Mouse (Mus musculus) forebrain, embryonic 15.5 days (tissue): ENCODE results near the gene Ctcfl. TPM values are rescaled to one million over a fixed set of nuclear protein-coding genes. Genes with fewer than 3 reads are reported as not detected.
"Not testable (repeated sequence)": the region's sequence is repeated elsewhere in the genome, so short reads cannot be mapped to it uniquely, and the experiment has no call there.

ENCODE experiments used
- ATAC-seq: fragments of 200-750 bp; cut with Nextera tagmentation; replicated peaks from 2 replicates; pipeline ENCODE4 v1.8.0; 2017; ENCODE audit warnings: mild to moderate bottlenecking, moderate TSS enrichment, moderate library complexity
- H3K27ac ChIP-seq: fragments of 300-500 bp; sonication (generic); replicated peaks from 2 replicates; pipeline ENCODE4 v1.5.1; 2015; ENCODE audit warnings: mild to moderate bottlenecking, inconsistent platforms
- H3K27me3 ChIP-seq: fragments of 300-500 bp; sonication (generic); 2 replicates; pipeline ENCODE4 v1.6.1; 2015; ENCODE audit warnings: inconsistent platforms
- H3K36me3 ChIP-seq: fragments of 300-500 bp; sonication (generic); 2 replicates; pipeline ENCODE4 v1.6.1; 2015; ENCODE audit warnings: mild to moderate bottlenecking, inconsistent platforms
- H3K4me1 ChIP-seq: fragments of 300-500 bp; sonication (generic); 2 replicates; pipeline ENCODE4 v1.6.1; 2015; ENCODE audit warnings: inconsistent platforms
- H3K4me2 ChIP-seq: fragments of 300-500 bp; sonication (generic); replicated peaks from 2 replicates; pipeline ENCODE4 v1.6.1; 2015; ENCODE audit warnings: mild to moderate bottlenecking, inconsistent platforms
- H3K4me3 ChIP-seq: fragments of 300-500 bp; sonication (generic); 2 replicates; pipeline ENCODE4 v1.5.1; 2015; ENCODE audit warnings: mild to moderate bottlenecking, inconsistent platforms
- H3K9ac ChIP-seq: fragments of 300-500 bp; sonication (generic); replicated peaks from 2 replicates; pipeline ENCODE4 v1.6.1; 2015; ENCODE audit warnings: mild to moderate bottlenecking, inconsistent platforms
- H3K9me3 ChIP-seq: fragments of 300-500 bp; sonication (generic); 2 replicates; pipeline ENCODE4 v1.6.1; 2016; ENCODE audit warnings: inconsistent platforms
- whole genome bisulfite sequencing: fragments of 180-500 bp; shearing (Covaris S2); methylation state at CpG from one replicate; pipeline ENCODE4 v1.1.7; 2015; ENCODE audit warnings: mixed read lengths; 5-methylcytosine and 5-hydroxymethylcytosine counted together
- polyA plus RNA-seq: library from polyadenylated mRNA; unstranded; fragments of >200 nt; fragmentation: Nextera tagmentation; extraction: Ambion mirVana; gene quantifications from 2 replicates; pipeline ENCODE4 v1.2.1, GENCODE M21; 2015

Gene Ctcfl
- polyA plus RNA-seq, 1 experiment from 2014 or later = 0.06 TPM

GRCm38 (mm10) chr2:173106409-173106808 is 12.9 kb downstream of the Ctcfl start:
- 85% methylated on average over 9 of the region's 9 CpGs for WGBS
- no peaks in the 10 kb centered on the region for H3K36me3 ChIP-seq

GRCm38 (mm10) chr2:173097337-173097736 is 22.0 kb downstream of the Ctcfl start:
- 83% methylated on average over 10 of the region's 10 CpGs for WGBS
- not testable (repeated sequence) for H3K4me3 ChIP-seq, ATAC-seq, H3K9me3 ChIP-seq, H3K27me3 ChIP-seq, H3K4me2 ChIP-seq, H3K9ac ChIP-seq, H3K36me3 ChIP-seq, H3K4me1 ChIP-seq, H3K27ac ChIP-seq

More at GRCm38 (mm10) chr2:173106409-173106808, 12.9 kb downstream of the Ctcfl start:
- Histone ChIP-seq H3K9ac (no peak overlapping the region), H3K27ac (no peak overlapping the region), H3K4me1 (no peaks in the 10 kb centered on the region), H3K27me3 (peaks cover 3% of the 10 kb centered on the region; the same call in 1 of the 2 replicates), H3K4me2 (no peak overlapping the region), H3K4me3 (no peak overlapping the region), H3K9me3 (no peaks in the 10 kb centered on the region)
- ATAC-seq = no peak

- H3K9ac ChIP-seq = no peak overlapping the region
- ATAC-seq = peak; percentile 74
- no peak overlapping the region for H3K27ac ChIP-seq
- no peaks in the 10 kb centered on the region for H3K9me3 ChIP-seq
- H3K36me3 ChIP-seq = no peaks in the 10 kb centered on the region
- H3K4me2 ChIP-seq = no peak overlapping the region
- H3K4me3 ChIP-seq = no peak overlapping the region
- no peaks in the 10 kb centered on the region for H3K27me3 ChIP-seq
- WGBS = 15% methylated on average over 6 of the region's 6 CpGs
- no peaks in the 10 kb centered on the region for H3K4me1 ChIP-seq
Observed at GRCm38 (mm10) chr2:173089437-173089836, 29.9 kb downstream of the Ctcfl start.

DNA sequence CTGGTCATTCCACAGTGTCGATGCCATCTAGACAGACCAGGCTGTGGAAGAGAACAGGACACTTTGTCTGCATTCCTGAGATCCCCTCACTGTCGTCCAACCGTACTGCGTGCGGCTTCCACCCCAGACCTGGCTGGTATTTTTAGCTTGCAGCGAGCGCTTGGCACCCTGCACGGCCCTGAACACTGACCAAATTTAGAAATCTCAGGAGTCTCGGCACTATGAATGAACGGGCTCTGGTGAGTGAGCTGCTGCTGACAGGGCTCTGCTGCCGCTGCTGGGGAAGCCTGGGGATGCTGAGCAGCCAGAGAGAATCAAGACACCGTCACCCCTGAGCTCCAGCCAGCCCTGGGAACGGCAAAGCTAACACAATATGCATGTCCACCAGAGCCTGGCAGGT is 31.9 kb downstream of the Ctcfl start:
- H3K4me2 ChIP-seq = no peak overlapping the region
- no peaks in the 10 kb centered on the region for H3K27me3 ChIP-seq
- no peaks in the 10 kb centered on the region for H3K4me1 ChIP-seq
- WGBS = 61% methylated on average over 13 of the region's 13 CpGs
- no peak overlapping the region for H3K4me3 ChIP-seq
- ATAC-seq = no peak
- H3K9me3 ChIP-seq = no peaks in the 10 kb centered on the region
- H3K27ac ChIP-seq = no peak overlapping the region
- H3K9ac ChIP-seq = no peak overlapping the region
- no peaks in the 10 kb centered on the region for H3K36me3 ChIP-seq

DNA sequence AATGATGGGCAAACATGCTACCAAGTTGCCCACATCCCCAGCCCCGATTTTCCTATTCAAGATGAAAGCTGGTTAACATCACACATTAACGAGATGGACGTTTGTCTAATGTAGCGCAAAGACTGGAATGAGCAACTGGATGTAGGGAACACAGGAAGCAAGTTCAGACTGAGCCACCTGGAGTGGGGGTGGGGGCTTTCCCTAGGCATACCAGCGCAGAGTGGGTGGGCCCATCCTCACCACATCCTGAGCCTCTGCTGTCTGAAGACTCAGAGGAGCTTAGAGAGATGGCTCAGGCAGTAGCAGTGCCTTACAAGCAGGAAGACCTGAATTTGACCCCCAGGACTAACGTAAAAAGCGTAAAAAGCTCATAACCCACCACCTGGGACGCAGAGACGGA is 33.6 kb downstream of the Ctcfl start:
- H3K27me3 ChIP-seq = no peaks in the 10 kb centered on the region
- H3K9ac ChIP-seq = no peak overlapping the region
- no peaks in the 10 kb centered on the region for H3K9me3 ChIP-seq
- 84% methylated on average over 9 of the region's 9 CpGs for WGBS
- no peaks in the 10 kb centered on the region for H3K36me3 ChIP-seq
- ATAC-seq = no peak
- no peak overlapping the region for H3K4me2 ChIP-seq
- H3K4me1 ChIP-seq = no peaks in the 10 kb centered on the region
- no peak overlapping the region for H3K27ac ChIP-seq
- H3K4me3 ChIP-seq = no peak overlapping the region

GRCm38 (mm10) chr2:173084871-173085270 is 34.5 kb downstream of the Ctcfl start:
- 96% methylated on average over 11 of the region's 11 CpGs for WGBS
- Histone ChIP-seq H3K4me1 (no peaks in the 10 kb centered on the region), H3K4me3 (no peak overlapping the region), H3K4me2 (no peak overlapping the region), H3K9ac (no peak overlapping the region), H3K36me3 (no peaks in the 10 kb centered on the region), H3K27ac (no peak overlapping the region), H3K9me3 (no peaks in the 10 kb centered on the region), H3K27me3 (no peaks in the 10 kb centered on the region)
- ATAC-seq = no peak

GRCm38 (mm10) chr2:173083712-173084475 is 35.4 kb downstream of the Ctcfl start:
- no peak overlapping the region for H3K9ac ChIP-seq
- H3K4me1 ChIP-seq = no peaks in the 10 kb centered on the region
- H3K9me3 ChIP-seq = no peaks in the 10 kb centered on the region
- no peaks in the 10 kb centered on the region for H3K36me3 ChIP-seq
- no peak overlapping the region for H3K27ac ChIP-seq
- H3K4me3 ChIP-seq = no peak overlapping the region
- H3K4me2 ChIP-seq = no peak overlapping the region
- H3K27me3 ChIP-seq = no peaks in the 10 kb centered on the region
- 19% methylated on average over 13 of the region's 13 CpGs for WGBS
- ATAC-seq = 0 out of 2 replicates have a peak, but pooled peaks have one; percentile 32

GRCm38 (mm10) chr2:173083106-173083505 is 36.2 kb downstream of the Ctcfl start:
- Histone ChIP-seq H3K4me3 (no peak overlapping the region), H3K27ac (no peak overlapping the region), H3K27me3 (no peaks in the 10 kb centered on the region), H3K4me1 (no peaks in the 10 kb centered on the region), H3K9ac (no peak overlapping the region), H3K4me2 (no peak overlapping the region), H3K36me3 (no peaks in the 10 kb centered on the region), H3K9me3 (no peaks in the 10 kb centered on the region)
- ATAC-seq = no peak
- WGBS = 83% methylated on average over 9 of the region's 9 CpGs

GRCm38 (mm10) chr2:173082706-173083105 is 36.6 kb downstream of the Ctcfl start:
- no peak for ATAC-seq
- H3K4me2 ChIP-seq = no peak overlapping the region

DNA sequence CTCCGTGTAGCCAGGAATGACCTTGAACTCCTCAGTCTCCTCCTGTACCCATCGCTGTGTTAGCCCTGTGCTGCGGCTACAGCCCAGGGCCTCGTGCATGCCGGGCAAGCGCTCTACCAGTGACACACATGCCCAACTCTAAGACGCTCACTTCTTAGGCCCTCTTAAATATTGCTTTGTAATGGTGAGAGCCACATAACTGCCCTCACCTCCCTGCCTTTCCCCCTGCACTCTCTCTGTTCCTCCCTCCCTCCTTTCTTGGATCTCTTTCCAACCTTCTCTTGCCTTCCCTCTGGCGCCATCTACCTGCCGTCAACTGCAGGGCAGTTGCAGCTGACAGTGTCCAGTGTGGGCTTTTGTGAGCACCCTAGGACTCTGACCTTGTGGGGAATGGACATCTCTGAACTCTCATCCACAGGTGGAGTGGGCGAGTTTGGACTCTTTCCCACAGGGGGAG is 38.5 kb downstream of the Ctcfl start:
- H3K36me3 ChIP-seq = no peaks in the 10 kb centered on the region
- no peak overlapping the region for H3K27ac ChIP-seq
- no peaks in the 10 kb centered on the region for H3K27me3 ChIP-seq
- H3K9me3 ChIP-seq = no peaks in the 10 kb centered on the region
- 37% methylated on average over 10 of the region's 10 CpGs for WGBS
- ATAC-seq = peak; percentile 38; the same call in 1 of the 2 replicates
- no peak overlapping the region for H3K4me2 ChIP-seq
- H3K4me3 ChIP-seq = no peak overlapping the region
- H3K9ac ChIP-seq = no peak overlapping the region
- H3K4me1 ChIP-seq = no peaks in the 10 kb centered on the region

More at GRCm38 (mm10) chr2:173082706-173083105, 36.6 kb downstream of the Ctcfl start:
- H3K36me3 ChIP-seq = no peaks in the 10 kb centered on the region
- H3K27me3 ChIP-seq = no peaks in the 10 kb centered on the region
- H3K9me3 ChIP-seq = no peaks in the 10 kb centered on the region
- H3K4me1 ChIP-seq = no peaks in the 10 kb centered on the region
- H3K4me3 ChIP-seq = no peak overlapping the region
- 82% methylated on average over 3 of the region's 3 CpGs for WGBS
- no peak overlapping the region for H3K27ac ChIP-seq
- no peak overlapping the region for H3K9ac ChIP-seq

GRCm38 (mm10) chr2:173079766-173080549 is 39.4 kb downstream of the Ctcfl start:
- no peaks in the 10 kb centered on the region for H3K36me3 ChIP-seq
- no peak overlapping the region for H3K4me3 ChIP-seq
- no peaks in the 10 kb centered on the region for H3K4me1 ChIP-seq
- no peaks in the 10 kb centered on the region for H3K9me3 ChIP-seq
- H3K9ac ChIP-seq = no peak overlapping the region
- H3K27ac ChIP-seq = no peak overlapping the region
- H3K4me2 ChIP-seq = no peak overlapping the region
- H3K27me3 ChIP-seq = no peaks in the 10 kb centered on the region
- no peak for ATAC-seq
- WGBS = 59% methylated on average over 10 of the region's 10 CpGs

DNA sequence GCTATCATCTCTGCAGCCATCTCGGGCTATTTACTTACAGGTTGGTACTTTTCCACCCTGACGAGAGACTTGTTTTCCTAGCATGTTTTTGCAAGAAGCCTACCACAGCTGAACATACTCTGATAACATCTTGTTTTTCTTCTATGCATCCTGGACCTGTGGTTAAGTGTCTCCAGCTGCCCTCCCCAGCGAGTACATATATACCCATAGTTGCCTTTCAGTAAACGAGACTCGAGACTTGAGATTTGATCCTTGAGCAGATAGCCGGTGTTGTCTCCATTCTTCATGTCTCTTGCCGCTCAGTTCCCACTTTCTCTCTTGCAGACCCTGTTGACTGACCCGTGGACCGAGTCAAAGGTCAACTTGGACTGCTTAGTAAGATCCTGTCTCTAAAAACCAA is 42.4 kb downstream of the Ctcfl start:
- H3K9me3 ChIP-seq = no peaks in the 10 kb centered on the region
- no peaks in the 10 kb centered on the region for H3K4me1 ChIP-seq
- H3K27me3 ChIP-seq = no peaks in the 10 kb centered on the region
- no peaks in the 10 kb centered on the region for H3K36me3 ChIP-seq
- H3K4me2 ChIP-seq = no peak overlapping the region
- 92% methylated on average over 9 of the region's 9 CpGs for WGBS
- no peak overlapping the region for H3K4me3 ChIP-seq
- H3K9ac ChIP-seq = no peak overlapping the region
- no peak overlapping the region for H3K27ac ChIP-seq
- no peak for ATAC-seq
